In genomic region chr11:69325628-69326407, GRCm38 (mm10) we compare ENCODE assay signal across 8 mouse cellular contexts. TPM values are rescaled to one million over a fixed set of nuclear protein-coding genes. Genes with fewer than 3 reads are reported as not detected.
DNase-seq lines count a peak whose midpoint lies in the region; ATAC-seq and TF ChIP-seq lines count a peak whose summit lies in the region.

Gene Kcnab3 (plus strand): TSS chr11:69326258.

- no peak for TF ChIP-seq CTCF in Patski (IDR thresholded peaks at IDR 0.05)
- no peak for TF ChIP-seq CTCF in hindbrain, postnatal 0 days (IDR thresholded peaks at IDR 0.05; ENCODE audit: low read depth)
- no peak for TF ChIP-seq CTCF in left cerebral cortex, adult 2 months (IDR thresholded peaks at IDR 0.05)

- no peaks in the 10 kb centered on the region for H3K9me3 ChIP-seq in hindbrain, postnatal 0 days (ENCODE audit: low read length)

- H3K27ac ChIP-seq in hindbrain, postnatal 0 days, result 0 out of 2 replicates have a peak within 1 kb of the TSS, but pooled peaks have one; percentile 15
- peak within 1 kb of the TSS; percentile 89 for H3K27ac ChIP-seq in left cerebral cortex, adult 2 months

- DNase-seq in Patski (ENCODE audit: low read depth, low spot score), result peak; percentile 34
- peak; percentile 71 to 84 for DNase-seq in cerebellum, postnatal 25 days
- peak; percentile 89 for DNase-seq in gastrocnemius, adult 18-20 months (ENCODE audit: low spot score)
- DNase-seq in hindbrain, postnatal 0 days (ENCODE audit: low spot score), result peak; percentile 94
- peak; percentile 72 to 80 for DNase-seq in left cerebral cortex, adult 2 months (ENCODE audit: extremely low spot score in 1 of 2, low spot score in 2 of 2)
- peak; percentile 89 for DNase-seq in right cerebral cortex, adult 18-20 months
- DNase-seq in urinary bladder, postnatal 14 days (ENCODE audit: low spot score), result peak; percentile 89

- peak within 1 kb of the TSS; percentile 75 for H3K9ac ChIP-seq in hindbrain, postnatal 0 days (replicated peaks; ENCODE audit: low read length)

- no peaks in the 10 kb centered on the region for H3K36me3 ChIP-seq in hindbrain, postnatal 0 days (ENCODE audit: insufficient read depth, low read length)

- peak; percentile 64 for ATAC-seq in Patski
- ATAC-seq in hindbrain, postnatal 0 days, result no peak
- ATAC-seq in megakaryocyte, adult 5-6 weeks (ENCODE audit: poor library complexity, severe bottlenecking), result peak; percentile 76

- CTCF ChIA-PET in Patski (lab: Charles Lee), result interaction anchor here (0.7 to 1.8 kb wide), 7 partner anchors 15 to 253 kb away, joined by 3 to 7 read pairs (median 4); no protein-coding TSS in a partner anchor

- 11% methylated on average over 26 of the region's 26 CpGs for WGBS in hindbrain, postnatal 0 days

- H3K27me3 ChIP-seq in Patski, result no peaks in the 10 kb centered on the region
- H3K27me3 ChIP-seq in hindbrain, postnatal 0 days (ENCODE audit: insufficient read depth, low read length), result no peaks in the 10 kb centered on the region

- peak within 1 kb of the TSS; percentile 53 for H3K4me3 ChIP-seq in hindbrain, postnatal 0 days (ENCODE audit: low read length)
- H3K4me3 ChIP-seq in left cerebral cortex, adult 2 months, result peak within 1 kb of the TSS; percentile 70

- intact Hi-C loops in left cerebral cortex, adult 2 months (cut with DNase I), result no loop called here

- peaks cover 18% of the 10 kb centered on the region for H3K4me1 ChIP-seq in hindbrain, postnatal 0 days (ENCODE audit: insufficient read depth, low read length)

- H3K4me2 ChIP-seq in hindbrain, postnatal 0 days (ENCODE audit: low read depth, low read length), result peak within 1 kb of the TSS; percentile 98

- POLR2A ChIA-PET in Patski (lab: Charles Lee), result interaction anchor here (0.6 to 1.6 kb wide), 4 partner anchors 14 to 44 kb away, joined by 3 to 6 read pairs (median 4); no protein-coding TSS in a partner anchor

- in situ Hi-C loops in Patski (cut with MboI; ENCODE audit: low pct_unique_long_range_greater_than_20kb), result no loop called here

RNA-seq across cellular contexts. Expression of gene Kcnab3, which starts in this region (rescaled TPM):
- polyA plus RNA-seq in Patski (2021), result 1.6 TPM
- total RNA-seq in gastrocnemius, adult 18-20 months (2021), result under 1 TPM in 1 of 2 experiments, not detected in 1; 0.09 TPM
- total RNA-seq in hindbrain, postnatal 0 days (2014; rRNA removed), result 5.5 and 7.8 TPM in 2 replicates
- polyA plus RNA-seq in hindbrain, postnatal 0 days (2015; fragmentation: Nextera tagmentation; extraction: Ambion mirVana), result 6.1 and 6.6 TPM in 2 replicates
- total RNA-seq in left cerebral cortex, adult 2 months (2021), result 10 to 100 TPM; 95.5 to 95.8 TPM
- total RNA-seq in megakaryocyte, adult 5-6 weeks (2015), result 0.59 and 1.3 TPM in 2 replicates
- 0.40 and 1.7 TPM in 2 replicates for total RNA-seq in megakaryocyte, adult 5-6 weeks (2017)

Comparison
In these comparisons a context has a peak if more than half of its experiments do, and no peak if none do; other contexts are left out.
1. RNA of gene Kcnab3 (total RNA-seq): 95.5 to 95.8 TPM in left cerebral cortex, adult 2 months; 5.5 to 7.8 TPM in hindbrain, postnatal 0 days, 0.40 to 1.7 TPM in megakaryocyte, adult 5-6 weeks and 0.09 TPM in gastrocnemius, adult 18-20 months; every median in the first group is over 10 times any median in the second.
2. Peak in DNase-seq in gastrocnemius, adult 18-20 months; RNA of the gene not detected or under 1 TPM.
3. DNase-seq: peak in every context shown above with its lines; median percentile 94 in hindbrain, postnatal 0 days; 89 in gastrocnemius, adult 18-20 months; 89 in right cerebral cortex, adult 18-20 months; 89 in urinary bladder, postnatal 14 days; 78 in cerebellum, postnatal 25 days; 76 in left cerebral cortex, adult 2 months; 34 in Patski.